Mouse (Mus musculus) Muller cell, postnatal 12 days (primary cell): Measurements from ENCODE around the gene Tbp.

ENCODE experiments used
- DNase-seq: peaks from one replicate; pipeline ENCODE4 v3.0.0-alpha.2; 2015; ENCODE audit errors: inconsistent ontology term

Gene Tbp

DNA sequence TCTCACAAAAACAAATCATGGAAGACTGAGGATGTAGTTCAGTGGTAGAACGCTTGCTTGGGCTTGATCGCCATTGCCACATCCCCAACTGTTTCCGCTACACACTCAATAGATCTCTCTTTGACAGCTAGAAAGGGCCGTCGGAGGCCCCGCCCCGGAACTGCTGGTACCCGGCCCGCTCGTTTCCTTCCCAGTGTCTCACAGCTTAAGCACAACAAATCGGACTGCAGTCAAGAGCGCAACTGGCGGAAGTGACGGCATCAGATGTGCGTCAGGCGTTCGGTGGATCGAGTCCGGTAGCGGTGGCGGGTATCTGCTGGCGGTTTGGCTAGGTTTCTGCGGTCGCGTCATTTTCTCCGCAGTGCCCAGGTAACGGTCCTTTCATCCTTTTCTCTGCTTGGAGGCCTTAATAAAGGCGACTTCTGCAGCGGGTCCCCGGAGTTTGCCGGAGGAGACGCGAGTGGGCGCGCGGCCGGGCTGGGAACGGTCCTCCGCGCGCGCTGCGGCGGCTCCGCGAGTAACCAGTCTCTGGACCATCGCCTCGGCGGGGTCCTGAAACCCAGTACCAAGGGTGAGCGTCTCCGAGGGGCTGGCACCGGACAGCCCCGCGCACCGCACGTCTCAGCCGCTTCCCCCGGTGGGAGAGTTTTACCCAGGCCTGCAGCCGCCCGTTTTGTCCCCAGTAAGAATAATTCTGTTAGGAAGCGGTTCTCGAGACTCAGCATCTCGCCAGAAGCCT is at the start of gene Tbp, which contains the start of gene Psmb1:
Gene Tbp, plus strand, starts transcription at position 233 of the 739 bp plus-strand sequence.
Gene Psmb1, minus strand, starts transcription at position 96 of the 739 bp plus-strand sequence.
- peak; percentile 97 for DNase-seq

GRCm38 (mm10) chr17:15455203-15455602 is 44.5 kb upstream of the Tbp start:
- DNase-seq: no peak

GRCm38 (mm10) chr17:15456595-15456994 is 43.1 kb upstream of the Tbp start:
- no peak for DNase-seq

GRCm38 (mm10) chr17:15459761-15460160 is 39.9 kb upstream of the Tbp start:
- no peak for DNase-seq

- no peak for DNase-seq
Measured at GRCm38 (mm10) chr17:15461921-15462495, 37.7 kb upstream of the Tbp start.

GRCm38 (mm10) chr17:15467669-15468068 is 32.0 kb upstream of the Tbp start:
- DNase-seq: peak; percentile 68

- no peak for DNase-seq
Measured at GRCm38 (mm10) chr17:15472671-15473070, 27.0 kb upstream of the Tbp start.

GRCm38 (mm10) chr17:15490542-15490941 is 9.1 kb upstream of the Tbp start:
- no peak for DNase-seq

GRCm38 (mm10) chr17:15497882-15498752 is 1.6 kb upstream of the Tbp start:
- DNase-seq: peak; percentile 96

GRCm38 (mm10) chr17:15498753-15499113 is 955 bp upstream of the Tbp start:
- DNase-seq: peak; percentile 23

- DNase-seq: peak; percentile 97
Measured at GRCm38 (mm10) chr17:15510694-15511093, 11.0 kb downstream of the Tbp start.

DNA sequence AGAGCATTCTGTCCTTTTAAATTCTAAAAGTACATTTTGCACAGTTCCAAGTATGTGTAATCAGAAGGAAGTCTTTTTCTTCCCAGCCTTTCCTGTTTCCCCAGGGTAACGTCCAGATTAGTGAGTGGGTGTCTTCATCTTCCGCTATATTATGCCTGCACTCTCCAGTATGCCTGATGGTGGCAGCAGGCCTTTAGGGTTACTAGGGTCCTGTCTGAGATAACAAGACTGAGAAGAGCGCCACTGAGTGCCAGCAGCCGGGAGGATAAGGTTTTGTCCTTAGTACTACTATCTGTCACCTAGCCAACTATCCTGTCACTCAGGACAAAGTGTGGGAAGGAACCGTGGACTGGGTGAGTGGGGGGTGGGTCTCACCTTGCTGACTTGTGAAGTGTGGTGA is 18.1 kb downstream of the Tbp start:
- DNase-seq: no peak

DNA sequence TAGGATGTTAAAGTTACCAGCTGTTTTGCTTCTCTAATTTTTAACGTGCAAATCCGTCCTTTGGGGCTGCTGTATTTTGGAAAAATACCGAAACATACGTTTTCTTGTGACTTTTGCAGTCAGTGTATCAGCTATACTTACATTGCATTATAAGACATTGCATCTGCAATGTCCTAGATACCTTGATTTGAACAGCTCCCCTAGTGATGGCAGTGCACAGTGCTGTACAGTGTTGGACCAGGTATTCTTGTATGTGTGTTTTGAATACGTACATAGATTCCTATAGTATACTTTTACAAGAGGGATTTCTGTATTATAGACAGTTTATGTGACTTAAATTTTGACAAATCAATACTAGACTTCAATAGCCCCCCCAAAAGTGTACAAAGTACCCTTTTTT is 18.5 kb downstream of the Tbp start:
- DNase-seq: no peak

- DNase-seq: no peak
Measured at GRCm38 (mm10) chr17:15518766-15519165, 19.1 kb downstream of the Tbp start.

GRCm38 (mm10) chr17:15526304-15526703 is 26.6 kb downstream of the Tbp start:
- DNase-seq: no peak

GRCm38 (mm10) chr17:15526986-15527810 is 27.5 kb downstream of the Tbp start, which contains the start of gene Pdcd2:
Gene Pdcd2 (minus strand): TSS chr17:15527301.
- peak; percentile 97 for DNase-seq

DNA sequence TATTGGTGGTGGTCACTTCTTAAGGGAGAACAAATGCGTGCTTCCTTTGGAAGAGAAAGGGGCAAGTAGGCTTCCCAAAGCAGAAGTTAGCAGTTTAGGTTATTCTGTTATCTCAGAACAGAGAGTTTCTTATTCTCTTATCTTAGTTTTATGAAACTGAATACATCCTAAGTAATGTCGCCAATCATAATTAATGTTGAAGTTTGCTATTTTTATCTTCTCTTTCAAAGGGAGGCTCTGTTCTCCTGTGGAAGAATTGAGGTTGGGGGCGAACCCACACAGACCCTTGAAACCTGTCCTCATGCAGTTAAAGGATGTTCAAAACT is 28.1 kb downstream of the Tbp start:
- DNase-seq: no peak

DNA sequence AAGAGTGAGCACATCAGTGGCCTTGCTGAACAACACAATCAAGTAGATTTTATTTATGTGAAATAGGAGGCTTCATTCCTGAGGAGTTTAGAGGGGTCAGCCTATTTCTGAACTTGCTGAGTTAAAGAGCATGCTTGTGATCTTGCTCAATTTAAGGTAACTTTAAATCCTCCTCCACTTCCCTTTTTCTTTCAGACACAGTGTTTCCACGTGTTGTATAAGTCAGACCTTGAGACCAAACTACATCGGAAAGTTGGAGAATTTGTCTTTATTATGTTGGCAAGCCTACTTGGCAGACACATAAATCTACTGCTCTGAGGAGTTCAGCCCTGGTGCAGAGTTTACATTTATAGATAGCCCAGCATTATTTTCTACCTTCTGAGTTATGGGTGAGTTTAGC is 29.2 kb downstream of the Tbp start:
- DNase-seq: no peak

DNA sequence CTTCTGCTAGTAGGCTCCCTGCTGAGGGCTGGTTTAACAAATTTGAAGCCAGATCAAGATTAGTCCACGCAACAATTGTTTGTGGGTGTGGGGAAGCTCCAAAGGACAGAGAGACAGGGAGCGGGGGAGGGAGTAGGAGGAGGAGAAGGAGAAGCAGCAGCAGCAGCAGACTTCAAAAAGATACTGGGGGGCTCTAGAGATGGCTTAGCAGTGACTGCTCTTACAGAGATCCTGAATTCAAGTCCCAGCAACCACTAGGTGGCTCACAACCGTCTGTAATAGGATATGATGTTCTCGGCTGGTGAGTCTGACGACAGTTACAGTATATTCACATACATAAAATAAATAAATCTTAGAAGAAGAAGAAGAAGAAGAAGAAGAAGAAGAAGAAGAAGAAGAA is 30.5 kb downstream of the Tbp start:
- DNase-seq: peak; percentile 37

GRCm38 (mm10) chr17:15535162-15535800 is 35.6 kb downstream of the Tbp start:
- DNase-seq: peak; percentile 26

- peak; percentile 20 for DNase-seq
Measured at GRCm38 (mm10) chr17:15535943-15536342, 36.3 kb downstream of the Tbp start.
